Mouse (Mus musculus): ENCODE results near the gene Tescl.

DNA sequence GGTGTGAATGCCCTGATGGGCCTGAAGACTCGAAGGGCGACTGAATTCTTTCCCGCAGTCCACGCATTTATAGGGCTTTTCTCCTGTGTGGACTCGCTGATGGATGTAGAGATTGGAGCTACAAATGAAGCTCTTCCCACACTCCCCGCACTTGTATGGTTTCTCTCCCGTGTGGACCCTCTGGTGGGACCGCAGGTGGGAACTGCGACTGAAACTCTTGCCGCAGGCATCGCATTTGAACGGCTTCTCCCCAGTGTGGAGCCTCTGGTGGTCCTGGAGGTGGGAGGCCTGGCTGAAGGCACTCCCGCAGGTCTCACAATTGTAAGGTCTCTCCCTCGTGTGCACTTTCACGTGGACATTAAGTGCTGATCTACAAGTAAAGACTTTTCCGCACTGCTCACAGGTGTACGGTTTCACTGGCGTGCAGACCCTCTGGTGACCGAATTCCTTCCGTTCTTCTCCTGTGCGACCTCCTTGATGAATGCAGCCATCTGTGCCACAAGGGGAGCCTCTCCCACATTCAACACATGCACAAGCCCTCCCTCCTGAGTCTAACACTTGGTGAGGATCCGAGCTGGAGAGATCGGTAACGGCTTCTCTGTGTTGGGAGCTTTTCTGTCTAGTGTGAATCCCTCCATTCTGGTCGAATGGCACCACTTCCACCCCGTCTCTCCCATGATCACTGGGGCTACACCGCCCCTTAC, 42.2 kb downstream of the Tescl start:
- TF ChIP-seq POLR2A (IDR thresholded peaks at IDR 0.05; ENCODE audit: insufficient read depth, low read depth, low read length): no peak
- TF ChIP-seq CTCF (IDR thresholded peaks at IDR 0.05; ENCODE audit: insufficient read depth, low read depth, low read length): no peak

Data from olfactory bulb, adult 2 months (tissue).